Mouse (Mus musculus): Measurements from ENCODE around the gene Washc1.
"Not testable (repeated sequence)": the region's sequence is repeated elsewhere in the genome, so short reads cannot be mapped to it uniquely, and the experiment has no call there.

The Washc1 gene

GRCm38 (mm10) chr17:66111402-66111959 lies at the start of gene Washc1:
Gene Washc1 (plus strand): TSS chr17:66111545.
- peak; percentile 87 to 92 for DNase-seq (ENCODE audit: low spot score in 2 of 2)

- no peak for DNase-seq (ENCODE audit: low spot score in 2 of 2)
Measured at GRCm38 (mm10) chr17:66065115-66065514, 46.2 kb upstream of the Washc1 start.

- not testable (repeated sequence) for DNase-seq (ENCODE audit: low spot score in 2 of 2)
Measured at GRCm38 (mm10) chr17:66069036-66069435, 42.3 kb upstream of the Washc1 start.

- no peak for DNase-seq (ENCODE audit: low spot score in 2 of 2)
Measured at GRCm38 (mm10) chr17:66073971-66074370, 37.4 kb upstream of the Washc1 start.

GRCm38 (mm10) chr17:66075827-66076173 lies 35.5 kb upstream of the Washc1 start:
- no peak for DNase-seq (ENCODE audit: low spot score in 2 of 2)

GRCm38 (mm10) chr17:66076174-66076927 lies 35.0 kb upstream of the Washc1 start:
- peak; percentile 49 to 80 for DNase-seq (ENCODE audit: low spot score in 2 of 2)

- peak; percentile 94 to 96 for DNase-seq (ENCODE audit: low spot score in 2 of 2)
Measured at GRCm38 (mm10) chr17:66076934-66077333, 34.4 kb upstream of the Washc1 start, which contains the start of gene Ankrd12. Gene Ankrd12 (minus strand): TSS chr17:66077089.

GRCm38 (mm10) chr17:66077437-66077850 lies 33.9 kb upstream of the Washc1 start:
- DNase-seq (ENCODE audit: low spot score in 2 of 2): no peak

- no peak for DNase-seq (ENCODE audit: low spot score in 2 of 2)
Measured at GRCm38 (mm10) chr17:66084486-66084885, 26.9 kb upstream of the Washc1 start.

- DNase-seq (ENCODE audit: low spot score in 2 of 2): no peak
Measured at GRCm38 (mm10) chr17:66085038-66085437, 26.3 kb upstream of the Washc1 start.

- no peak for DNase-seq (ENCODE audit: low spot score in 2 of 2)
Measured at GRCm38 (mm10) chr17:66090251-66090650, 21.1 kb upstream of the Washc1 start.

GRCm38 (mm10) chr17:66091392-66091791 lies 20.0 kb upstream of the Washc1 start:
- no peak for DNase-seq (ENCODE audit: low spot score in 2 of 2)

- no peak for DNase-seq (ENCODE audit: low spot score in 2 of 2)
Measured at GRCm38 (mm10) chr17:66092065-66092464, 19.3 kb upstream of the Washc1 start.

GRCm38 (mm10) chr17:66092664-66093063 lies 18.7 kb upstream of the Washc1 start:
- no peak for DNase-seq (ENCODE audit: low spot score in 2 of 2)

- no peak for DNase-seq (ENCODE audit: low spot score in 2 of 2)
Measured at GRCm38 (mm10) chr17:66100566-66101379, 10.6 kb upstream of the Washc1 start.

GRCm38 (mm10) chr17:66101380-66102330 lies 9.7 kb upstream of the Washc1 start, which contains the start of gene Ndufv2:
Gene Ndufv2 (minus strand): TSS chr17:66101559.
- DNase-seq (ENCODE audit: low spot score in 2 of 2): peak; percentile 91 to 96

GRCm38 (mm10) chr17:66104076-66104475 lies 7.3 kb upstream of the Washc1 start:
- no peak for DNase-seq (ENCODE audit: low spot score in 2 of 2)

- DNase-seq (ENCODE audit: low spot score in 2 of 2): peak; percentile 64 to 86
Measured at GRCm38 (mm10) chr17:66106601-66107267, 4.6 kb upstream of the Washc1 start.

GRCm38 (mm10) chr17:66107466-66107865 lies 3.9 kb upstream of the Washc1 start:
- DNase-seq (ENCODE audit: low spot score in 2 of 2): no peak

- DNase-seq (ENCODE audit: low spot score in 2 of 2): no peak
Measured at GRCm38 (mm10) chr17:66108198-66108597, 3.1 kb upstream of the Washc1 start.

- DNase-seq (ENCODE audit: low spot score in 2 of 2): no peak
Measured at GRCm38 (mm10) chr17:66110746-66111145, 599 bp upstream of the Washc1 start.
